Mouse (Mus musculus) adrenal gland, postnatal 25 days (tissue): ENCODE results near the gene Ctsj. TPM values are rescaled to one million over a fixed set of nuclear protein-coding genes. Genes with fewer than 3 reads are reported as not detected.
"Not testable (repeated sequence)": the region's sequence is repeated elsewhere in the genome, so short reads cannot be mapped to it uniquely, and the experiment has no call there.

Source experiments
- DNase-seq: peaks from one replicate; pipeline ENCODE4 v3.0.0; 2021; ENCODE audit warnings: mixed read lengths
- long read RNA-seq: library from polyadenylated mRNA; stranded (forward); transcript quantifications from one replicate; pipeline ENCODE4 v2.0.0, GENCODE M21; 2021
- total RNA-seq: library from RNA; stranded (reverse); gene quantifications from 2 replicates; pipeline ENCODE4 v1.2.3, GENCODE M21; 2021

Gene Ctsj
- not detected in 2 replicates for total RNA-seq
- long read RNA-seq = 0 reads

DNA sequence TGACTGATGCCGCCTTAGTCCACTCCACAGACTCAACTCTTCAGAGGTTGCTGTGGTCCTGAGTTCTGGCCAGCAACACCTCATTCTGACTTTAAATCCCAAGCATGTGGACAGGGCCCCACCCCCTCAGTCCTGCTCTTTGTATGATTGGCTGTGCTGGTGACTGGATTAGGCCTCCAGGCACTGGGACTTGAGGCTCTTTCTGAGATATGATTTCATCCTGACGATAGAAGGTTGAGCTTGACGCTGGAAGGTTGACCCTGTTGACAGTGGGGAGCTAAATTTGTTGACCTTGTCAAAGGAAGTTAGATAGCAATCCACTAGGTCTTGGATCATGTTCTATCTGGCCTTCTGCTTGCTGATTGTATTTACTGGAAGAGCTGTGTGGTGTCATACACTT, at the start of gene Ctsj:
Gene Ctsj (minus strand): TSS at position 101 of the 400 bp plus-strand sequence.
- no peak for DNase-seq

DNA sequence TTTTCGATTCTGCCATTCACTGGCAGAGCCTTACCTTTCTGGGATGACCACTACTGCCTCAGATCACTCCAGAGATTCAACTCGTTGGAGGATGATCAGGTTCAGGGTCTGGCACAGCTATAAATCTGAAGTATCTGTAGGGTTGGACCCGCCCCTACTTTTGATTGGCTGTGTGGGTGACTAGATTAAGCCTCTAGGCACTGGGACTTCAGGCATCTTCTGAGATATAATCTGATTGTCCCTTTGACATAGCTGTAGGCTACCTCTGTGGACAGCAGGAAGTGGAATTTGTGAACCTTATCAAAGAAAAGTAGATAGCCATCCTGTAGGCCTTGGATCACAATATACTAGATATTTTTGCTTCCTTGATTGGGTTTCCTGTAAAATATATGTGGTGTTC, 34.8 kb upstream of the Ctsj start, which contains the start of gene Ctsq:
Gene Ctsq (minus strand): TSS at position 101 of the 400 bp plus-strand sequence.
- no peak for DNase-seq

DNA sequence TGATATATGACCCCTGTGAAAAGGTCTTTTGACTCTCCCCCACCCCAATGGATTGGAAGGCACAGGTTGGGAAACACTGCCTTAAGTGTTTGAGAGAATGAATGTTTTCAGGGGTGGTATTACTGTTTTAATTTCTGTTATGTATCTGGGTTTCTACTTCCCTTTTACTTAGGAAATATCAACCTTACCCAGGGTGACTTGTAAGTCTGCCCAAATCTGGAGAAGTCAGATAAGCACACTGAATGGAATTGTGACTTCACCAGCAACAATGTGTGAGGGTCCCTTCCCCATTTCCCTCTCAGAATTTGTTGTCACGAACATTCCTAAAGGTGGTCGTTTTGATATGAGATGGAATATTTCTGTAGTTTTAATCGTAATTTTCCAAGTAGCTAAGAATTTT, 17.0 kb upstream of the Ctsj start:
- DNase-seq = no peak

DNA sequence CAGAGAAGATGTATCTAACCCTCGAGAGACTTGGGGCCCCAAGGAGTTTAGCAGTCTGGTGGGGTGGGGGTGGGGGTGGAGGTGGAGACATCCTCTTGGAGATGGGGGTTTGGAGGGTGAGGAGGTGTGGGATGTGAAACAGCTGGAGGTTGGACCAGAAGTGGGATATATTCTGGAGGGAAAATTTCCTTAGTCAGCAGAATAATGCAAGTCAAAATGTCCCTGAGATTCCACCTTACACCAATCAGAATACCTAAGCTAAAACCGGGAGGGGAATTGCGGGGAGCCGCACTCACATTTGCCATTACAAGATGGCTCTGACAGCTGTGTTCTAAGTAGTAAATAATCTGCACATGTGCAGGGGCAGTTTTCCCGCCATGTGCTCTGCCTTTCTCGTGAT, 16.1 kb upstream of the Ctsj start:
- no peak for DNase-seq

DNA sequence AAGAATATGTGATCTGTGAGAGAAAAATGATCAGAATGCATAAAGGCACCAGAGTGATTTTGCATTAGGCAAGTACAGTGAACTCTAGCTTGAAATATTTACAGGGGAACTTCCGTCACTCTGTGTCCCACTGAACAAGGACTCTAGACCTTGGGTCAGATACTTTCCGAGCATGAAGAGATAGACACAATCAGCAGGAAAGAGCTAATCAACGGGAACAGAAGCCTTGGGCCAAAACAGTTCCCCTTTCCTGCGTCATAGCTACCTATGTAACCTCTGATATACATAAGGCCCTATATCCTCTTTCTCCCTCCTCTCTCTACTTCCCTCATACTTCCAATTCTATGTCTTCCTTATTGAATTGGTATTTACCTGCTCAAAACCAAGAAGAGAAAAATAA, 4.4 kb upstream of the Ctsj start:
- no peak for DNase-seq

DNA sequence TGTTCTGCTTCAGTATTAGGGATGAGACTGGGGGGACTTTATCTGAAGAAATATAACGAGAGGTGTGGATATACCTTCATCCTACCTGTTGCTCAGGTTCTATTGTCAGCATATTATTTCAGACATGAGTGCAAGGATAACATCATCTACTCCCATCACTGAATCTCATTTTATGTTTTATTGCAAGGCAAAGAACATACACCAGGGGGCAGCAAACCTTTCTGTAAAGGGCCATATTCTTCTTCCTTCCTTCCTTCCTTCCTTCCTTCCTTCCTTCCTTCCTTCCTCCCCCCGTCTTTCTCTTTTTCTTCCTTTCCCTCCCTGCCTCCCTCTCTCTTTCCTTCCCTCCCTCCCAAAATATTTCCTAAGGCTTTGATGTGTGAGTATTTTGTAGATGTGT, 8.2 kb downstream of the Ctsj start:
- DNase-seq = no peak

DNA sequence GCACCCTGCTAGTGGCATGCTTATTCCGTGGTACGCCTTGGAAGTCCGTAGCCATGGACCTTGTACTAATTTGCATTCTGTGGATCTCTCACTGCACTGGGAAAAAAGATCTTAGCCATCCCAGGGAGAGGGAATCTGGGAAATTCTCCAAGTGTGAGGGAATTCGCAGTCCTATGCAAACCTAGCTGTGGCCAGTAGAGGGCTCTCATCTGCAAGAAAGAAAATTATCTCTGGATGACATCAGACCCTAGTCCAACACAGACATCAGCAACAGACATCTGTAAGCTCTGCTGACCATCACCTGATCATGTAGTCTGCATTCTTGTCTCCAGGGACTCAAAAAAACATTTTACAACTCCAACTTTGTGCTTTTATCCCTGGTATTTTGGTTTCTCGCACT, 18.8 kb downstream of the Ctsj start:
- DNase-seq = not testable (repeated sequence)

DNA sequence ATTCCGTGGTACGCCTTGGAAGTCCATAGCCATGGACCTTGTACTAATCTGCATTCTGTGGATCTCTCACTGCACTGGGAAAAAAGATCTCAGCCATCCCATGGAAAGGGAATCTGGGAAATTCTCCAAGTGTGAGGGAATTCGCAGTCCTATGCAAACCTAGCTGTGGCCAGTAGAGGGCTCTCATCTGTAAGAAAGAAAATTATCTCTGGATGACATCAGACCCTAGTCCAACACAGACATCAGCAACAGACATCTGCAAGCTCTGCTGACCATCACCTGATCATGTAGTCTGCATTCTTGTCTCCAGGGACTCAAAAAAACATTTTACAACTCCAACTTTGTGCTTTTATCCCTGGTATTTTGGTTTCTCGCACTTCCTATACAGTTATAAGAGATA, 33.4 kb downstream of the Ctsj start:
- not testable (repeated sequence) for DNase-seq

DNA sequence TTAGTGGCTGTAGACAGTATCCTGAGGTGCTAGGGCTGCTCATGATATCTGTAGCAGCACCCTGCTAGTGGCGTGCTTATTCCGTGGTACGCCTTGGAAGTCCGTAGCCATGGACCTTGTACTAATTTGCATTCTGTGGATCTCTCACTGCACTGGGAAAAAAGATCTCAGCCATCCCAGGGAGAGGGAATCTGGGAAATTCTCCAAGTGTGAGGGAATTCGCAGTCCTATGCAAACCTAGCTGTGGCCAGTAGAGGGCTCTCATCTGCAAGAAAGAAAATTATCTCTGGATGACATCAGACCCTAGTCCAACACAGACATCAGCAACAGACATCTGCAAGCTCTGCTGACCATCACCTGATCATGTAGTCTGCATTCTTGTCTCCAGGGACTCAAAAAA, 41.8 kb downstream of the Ctsj start:
- not testable (repeated sequence) for DNase-seq

DNA sequence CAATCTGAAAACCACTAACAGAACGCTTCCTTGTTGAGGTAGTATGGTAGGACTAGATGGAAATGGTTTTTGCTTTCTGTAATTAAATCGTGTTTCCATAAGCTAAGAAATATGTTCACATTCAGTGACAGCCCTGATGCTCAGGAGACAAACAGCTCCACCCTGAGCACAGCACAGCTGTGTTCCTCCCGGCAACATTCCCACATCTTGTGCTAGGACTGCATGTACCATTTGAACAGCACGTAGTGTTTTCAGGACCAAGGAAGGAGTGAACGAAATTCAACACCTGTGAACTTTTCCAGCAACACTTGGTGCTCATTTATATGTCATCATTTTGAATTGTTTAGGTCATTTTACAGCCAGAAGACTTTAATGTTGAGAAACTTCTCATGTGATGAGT, 44.1 kb downstream of the Ctsj start:
- DNase-seq = no peak

Other genes with a start within 250 kb of the Ctsj start
- not detected in 2 replicates for gene BC051665, start 219.6 kb downstream of the Ctsj start, total RNA-seq
- not detected in 2 replicates for gene Ctsll3, start 203.1 kb downstream of the Ctsj start, total RNA-seq
- gene 4930486L24Rik, start 141.5 kb downstream of the Ctsj start, total RNA-seq = 177 and 206 TPM in 2 replicates
- not detected in 2 replicates for gene Gm49392, start 109.1 kb downstream of the Ctsj start, total RNA-seq
- gene Ctla2b, start 108.5 kb downstream of the Ctsj start, total RNA-seq = 3.2 and 4.0 TPM in 2 replicates
- gene Tpbpb, start 101.1 kb downstream of the Ctsj start, total RNA-seq = not detected in 2 replicates
- 1.6 TPM in 1 of 2 replicates, not detected in the other for gene Gm49393, start 70.4 kb downstream of the Ctsj start, total RNA-seq
- 0.94 TPM in 1 of 2 replicates, not detected in the other for gene Gm49391, start 69.4 kb downstream of the Ctsj start, total RNA-seq
- 23.6 and 28.2 TPM in 2 replicates for gene Ctla2a, start 69.3 kb downstream of the Ctsj start, total RNA-seq
- gene Tpbpa, start 64.0 kb downstream of the Ctsj start, total RNA-seq = not detected in 2 replicates
- gene Ctsq, start 34.7 kb upstream of the Ctsj start, total RNA-seq = not detected in 2 replicates
- not detected in 2 replicates for gene Ctsr, start 158.3 kb upstream of the Ctsj start, total RNA-seq
- gene Cts6, start 197.5 kb upstream of the Ctsj start, total RNA-seq = not detected in 2 replicates
- not detected in 2 replicates for gene Cts8, start 249.4 kb upstream of the Ctsj start, total RNA-seq